Mouse (Mus musculus) urinary bladder, postnatal 4 days (tissue): ENCODE measurements around the gene Ifi203.
"Not testable (repeated sequence)": the region's sequence is repeated elsewhere in the genome, so short reads cannot be mapped to it uniquely, and the experiment has no call there.

ENCODE experiments used
- DNase-seq, 2 experiments: peaks; one replicate each; pipeline ENCODE4 v3.0.0; 2021 to 2022; ENCODE audit warnings: low spot score in 2 of 2

Ifi203 gene

GRCm38 (mm10) chr1:173941924-173942779, at the start of gene Ifi203, which contains the start of gene Mndal:
Gene Ifi203 (minus strand): TSS chr1:173942672.
Gene Mndal (minus strand): TSS chr1:173942491.
- not testable (repeated sequence) for DNase-seq

GRCm38 (mm10) chr1:173982694-173983305, 40.3 kb upstream of the Ifi203 start, which contains the start of gene Ifi202b:
Gene Ifi202b (minus strand): TSS chr1:173982744.
- DNase-seq: not testable (repeated sequence)

GRCm38 (mm10) chr1:173981038-173981437, 38.6 kb upstream of the Ifi203 start:
- DNase-seq: not testable (repeated sequence)

- DNase-seq: no peak
Observed at GRCm38 (mm10) chr1:173977622-173978021, 35.1 kb upstream of the Ifi203 start.

GRCm38 (mm10) chr1:173973111-173973510, 30.6 kb upstream of the Ifi203 start:
- DNase-seq: no peak

- not testable (repeated sequence) for DNase-seq
Observed at GRCm38 (mm10) chr1:173961491-173961890, 19.0 kb upstream of the Ifi203 start.

- not testable (repeated sequence) for DNase-seq
Observed at GRCm38 (mm10) chr1:173959998-173960397, 17.5 kb upstream of the Ifi203 start.

- DNase-seq: not testable (repeated sequence)
Observed at GRCm38 (mm10) chr1:173955839-173956527, 13.5 kb upstream of the Ifi203 start.

- no peak for DNase-seq
Observed at GRCm38 (mm10) chr1:173955071-173955796, 12.8 kb upstream of the Ifi203 start.

GRCm38 (mm10) chr1:173953563-173953962, 11.1 kb upstream of the Ifi203 start:
- no peak for DNase-seq

GRCm38 (mm10) chr1:173949044-173949443, 6.6 kb upstream of the Ifi203 start:
- DNase-seq: not testable (repeated sequence)

- DNase-seq: not testable (repeated sequence)
Observed at GRCm38 (mm10) chr1:173942780-173943066, 251 bp upstream of the Ifi203 start.

- DNase-seq: not testable (repeated sequence)
Observed at GRCm38 (mm10) chr1:173941522-173941921, 950 bp downstream of the Ifi203 start.

GRCm38 (mm10) chr1:173919279-173919678, 23.2 kb downstream of the Ifi203 start:
- not testable (repeated sequence) for DNase-seq

GRCm38 (mm10) chr1:173914559-173914958, 27.9 kb downstream of the Ifi203 start:
- DNase-seq: no peak

GRCm38 (mm10) chr1:173913256-173913791, 29.1 kb downstream of the Ifi203 start:
- DNase-seq: not testable (repeated sequence)

- not testable (repeated sequence) for DNase-seq
Observed at GRCm38 (mm10) chr1:173912548-173913255, 29.8 kb downstream of the Ifi203 start, which contains the start of gene Ifi211. Gene Ifi211 (minus strand): TSS chr1:173913046.

GRCm38 (mm10) chr1:173911808-173912464, 30.5 kb downstream of the Ifi203 start:
- DNase-seq: no peak

GRCm38 (mm10) chr1:173908390-173908789, 34.1 kb downstream of the Ifi203 start:
- not testable (repeated sequence) for DNase-seq

- DNase-seq: not testable (repeated sequence)
Observed at GRCm38 (mm10) chr1:173905885-173906284, 36.6 kb downstream of the Ifi203 start.
